In genomic region chr17:46903876-46904490, GRCm38 (mm10) we compare ENCODE assay signal across 8 mouse cellular contexts. TPM values are rescaled to one million over a fixed set of nuclear protein-coding genes. Genes with fewer than 3 reads are reported as not detected.
DNase-seq lines count a peak whose midpoint lies in the region; ATAC-seq and TF ChIP-seq lines count a peak whose summit lies in the region.

No protein-coding gene starts in this region.

- 0 out of 2 replicates have a peak, but pooled peaks cover 4% of the 10 kb centered on the region for H3K9me3 ChIP-seq in embryonic facial prominence, embryonic 10.5 days
- H3K9me3 ChIP-seq in limb, embryonic 14.5 days (ENCODE audit: control insufficient read depth, low read length) = no peaks in the 10 kb centered on the region

- intact Hi-C loops in heart, adult 2 months (cut with DNase I) = loop anchor here (1.0 kb wide), 1 partner anchor 129 kb away; no protein-coding TSS in a partner anchor

- H3K79me2 ChIP-seq in heart, adult 2 months (replicated peaks; ENCODE audit: control insufficient read depth, insufficient read depth, low read length) = no peaks in the 10 kb centered on the region

- no peak overlapping the region for H3K27ac ChIP-seq in embryonic facial prominence, embryonic 10.5 days (replicated peaks)
- H3K27ac ChIP-seq in heart, adult 2 months = no peak overlapping the region
- no peak overlapping the region for H3K27ac ChIP-seq in limb, embryonic 14.5 days (replicated peaks; ENCODE audit: low read depth, low read length)

- H3K27me3 ChIP-seq in embryonic facial prominence, embryonic 10.5 days (replicated peaks; ENCODE audit: low read depth, poor library complexity, severe bottlenecking) = no peaks in the 10 kb centered on the region
- H3K27me3 ChIP-seq in heart, adult 2 months (ENCODE audit: control insufficient read depth, insufficient read depth, low read length) = no peaks in the 10 kb centered on the region
- no peaks in the 10 kb centered on the region for H3K27me3 ChIP-seq in limb, embryonic 14.5 days (ENCODE audit: control insufficient read depth, insufficient read depth, low read length)

- 0 out of 2 replicates have a peak overlapping the region, but pooled peaks have one; percentile 2 for H3K4me3 ChIP-seq in embryonic facial prominence, embryonic 10.5 days
- no peak overlapping the region for H3K4me3 ChIP-seq in heart, adult 2 months
- no peak overlapping the region for H3K4me3 ChIP-seq in limb, embryonic 14.5 days (replicated peaks; ENCODE audit: low read length)

- peak; percentile 93 for DNase-seq in 3T3-L1 (ENCODE audit: low read depth, low spot score)
- peak; percentile 87 for DNase-seq in adrenal gland, postnatal 10 days
- DNase-seq in embryonic facial prominence, embryonic 10.5 days (ENCODE audit: low spot score) = peak; percentile 85
- peak; percentile 80 to 81 for DNase-seq in heart, adult 2 months
- peak; percentile 81 for DNase-seq in kidney, adult 18-20 months
- DNase-seq in limb, embryonic 14.5 days (ENCODE audit: low spot score) = peak; percentile 59
- peak; percentile 67 to 87 for DNase-seq in spleen, postnatal 4 days (ENCODE audit: low spot score in 2 of 2)

- TF ChIP-seq EP300 in heart, adult 2 months (IDR thresholded peaks at IDR 0.05; ENCODE audit: insufficient read depth, low read depth, low read length) = peak; percentile 73; the same call in 1 of the 2 replicates

- H3K36me3 ChIP-seq in embryonic facial prominence, embryonic 10.5 days (replicated peaks) = no peaks in the 10 kb centered on the region
- no peaks in the 10 kb centered on the region for H3K36me3 ChIP-seq in heart, adult 2 months (ENCODE audit: control insufficient read depth, insufficient read depth, low read length)
- no peaks in the 10 kb centered on the region for H3K36me3 ChIP-seq in limb, embryonic 14.5 days (ENCODE audit: control insufficient read depth, insufficient read depth, low read length)

- TF ChIP-seq POLR2A in heart, adult 2 months (IDR thresholded peaks at IDR 0.05; ENCODE audit: insufficient read depth, low read depth, low read length) = no peak
- TF ChIP-seq POLR2A in limb, embryonic 14.5 days (IDR thresholded peaks at IDR 0.05; ENCODE audit: borderline replicate concordance, extremely low read depth, insufficient read depth, insufficient read length) = no peak

- peak; percentile 82 for ATAC-seq in limb, embryonic 14.5 days (ENCODE audit: low FRiP score, low read depth)
- peak; percentile 97 for ATAC-seq in monocyte, adult 5-6 weeks (replicated peaks; ENCODE audit: insufficient number of reproducible peaks, low FRiP score, low TSS enrichment, poor library complexity, severe bottlenecking)

- peaks cover 4% of the 10 kb centered on the region; the same call in 1 of the 2 replicates for H3K4me1 ChIP-seq in embryonic facial prominence, embryonic 10.5 days
- H3K4me1 ChIP-seq in heart, adult 2 months (ENCODE audit: control insufficient read depth, insufficient read depth, low read length) = no peaks in the 10 kb centered on the region
- no peaks in the 10 kb centered on the region for H3K4me1 ChIP-seq in limb, embryonic 14.5 days (ENCODE audit: control insufficient read depth, insufficient read depth, low read length)

- 22% methylated on average over 19 of the region's 19 CpGs for WGBS in embryonic facial prominence, embryonic 10.5 days
- WGBS in heart, adult 2 months = 21% methylated on average over 19 of the region's 19 CpGs
- WGBS in limb, embryonic 14.5 days = 19% methylated on average over 19 of the region's 19 CpGs

- no peak overlapping the region for H3K4me2 ChIP-seq in limb, embryonic 14.5 days (replicated peaks; ENCODE audit: low read depth, low read length, severe bottlenecking)

- no peak overlapping the region for H3K9ac ChIP-seq in heart, adult 2 months (ENCODE audit: low read depth, low read length)
- H3K9ac ChIP-seq in limb, embryonic 14.5 days (ENCODE audit: low read depth, low read length, severe bottlenecking) = no peak overlapping the region

- peak; percentile 94 for TF ChIP-seq CTCF in heart, adult 2 months (IDR thresholded peaks at IDR 0.05)

RNA-seq across cellular contexts. Expression of gene Prph2, which starts 6.3 kb away (rescaled TPM):
- not detected for total RNA-seq in adrenal gland, postnatal 10 days (2021)
- not detected in 2 replicates for polyA plus RNA-seq in embryonic facial prominence, embryonic 10.5 days (2016; fragmentation: Nextera tagmentation; extraction: Ambion mirVana)
- not detected for total RNA-seq in heart, adult 2 months (2021)
- not detected in 2 replicates for polyA plus RNA-seq in heart, adult 2 months (2012; rRNA removed)
- not detected in 2 replicates for polyA plus RNA-seq in limb, embryonic 14.5 days (2012; rRNA removed)
- polyA plus RNA-seq in limb, embryonic 14.5 days (2014; fragmentation: Nextera tagmentation; extraction: Ambion mirVana) = 0.07 TPM in 1 of 2 replicates, not detected in the other
- total RNA-seq in monocyte, adult 5-6 weeks (2017) = not detected in 3 replicates

RNA-seq across cellular contexts. Expression of gene Tbcc, which starts 13.5 kb away (rescaled TPM):
- 10 to 100 TPM; 21.6 to 23.3 TPM for total RNA-seq in adrenal gland, postnatal 10 days (2021)
- polyA plus RNA-seq in embryonic facial prominence, embryonic 10.5 days (2016; fragmentation: Nextera tagmentation; extraction: Ambion mirVana) = 52.9 and 57.9 TPM in 2 replicates
- total RNA-seq in heart, adult 2 months (2021) = 10 to 100 TPM; 16.3 TPM
- polyA plus RNA-seq in heart, adult 2 months (2012; rRNA removed) = 12.7 and 13.3 TPM in 2 replicates
- polyA plus RNA-seq in limb, embryonic 14.5 days (2012; rRNA removed) = 27.8 and 28.9 TPM in 2 replicates
- polyA plus RNA-seq in limb, embryonic 14.5 days (2014; fragmentation: Nextera tagmentation; extraction: Ambion mirVana) = 63.3 and 66.5 TPM in 2 replicates
- 6.9 to 17.1 TPM (median 7.5 TPM) in 3 replicates for total RNA-seq in monocyte, adult 5-6 weeks (2017)

RNA-seq across cellular contexts. Expression of gene Bicral, which starts 45.7 kb away (rescaled TPM):
- total RNA-seq in adrenal gland, postnatal 10 days (2021) = 10 to 100 TPM; 15.2 to 19.0 TPM
- 3.0 and 4.4 TPM in 2 replicates for polyA plus RNA-seq in embryonic facial prominence, embryonic 10.5 days (2016; fragmentation: Nextera tagmentation; extraction: Ambion mirVana)
- total RNA-seq in heart, adult 2 months (2021) = 10 to 100 TPM; 12.3 to 15.7 TPM
- polyA plus RNA-seq in heart, adult 2 months (2012; rRNA removed) = 7.4 and 9.6 TPM in 2 replicates
- polyA plus RNA-seq in limb, embryonic 14.5 days (2012; rRNA removed) = 17.2 and 17.7 TPM in 2 replicates
- 5.4 and 8.2 TPM in 2 replicates for polyA plus RNA-seq in limb, embryonic 14.5 days (2014; fragmentation: Nextera tagmentation; extraction: Ambion mirVana)
- 15.0 to 38.1 TPM (median 25.2 TPM) in 3 replicates for total RNA-seq in monocyte, adult 5-6 weeks (2017)
